Mouse (Mus musculus): Measurements from ENCODE around the gene Acd. TPM values are rescaled to one million over a fixed set of nuclear protein-coding genes. Genes with fewer than 3 reads are reported as not detected.

The Acd gene
- polyA plus RNA-seq, 1 experiment from 2014 or later, result 41.7 TPM

GRCm38 (mm10) chr8:105707498-105708403, 6.8 kb upstream of the Acd start, which contains the start of the genes 4933405L10Rik and Enkd1:
Gene 4933405L10Rik, plus strand, starts transcription at chr8:105707655.
Gene Enkd1, minus strand, starts transcription at chr8:105708210.
- no peaks in the 10 kb centered on the region for H3K27me3 ChIP-seq (ENCODE audit: control insufficient read depth, insufficient read depth, low read length)
- no peak within 1 kb of the TSS for H3K27ac ChIP-seq (replicated peaks in 1 of 2; ENCODE audit: control insufficient read depth in 1 of 2, insufficient read depth in 1 of 2, low read depth in 2 of 2, low read length in 2 of 2)
- peak within 1 kb of the TSS; percentile 68 to 71 for H3K4me3 ChIP-seq (ENCODE audit: control insufficient read depth in 1 of 2, insufficient read depth in 1 of 2, low read depth in 1 of 2, low read length in 2 of 2)
- no peaks in the 10 kb centered on the region for H3K9me3 ChIP-seq (ENCODE audit: control insufficient read depth, low read length)
- peak within 1 kb of the TSS; percentile 87 for H3K4me2 ChIP-seq (ENCODE audit: low read length)
- H3K4me1 ChIP-seq (ENCODE audit: control insufficient read depth in 2 of 2, insufficient read depth in 2 of 2, low read length in 2 of 2), result peaks cover 2 to 8% of the 10 kb centered on the region in 2 experiments; a peak in 1 of 4 replicates
- peak within 1 kb of the TSS; percentile 75 for H3K9ac ChIP-seq (ENCODE audit: low read length)
- ATAC-seq (ENCODE audit: insufficient number of reproducible peaks, insufficient read depth, low FRiP score, low read depth), result peak; percentile 51
- WGBS, result 1% methylated on average over 55 of the region's 55 CpGs
- H3K36me3 ChIP-seq (ENCODE audit: control insufficient read depth, insufficient read depth, low read length), result peaks cover 14% of the 10 kb centered on the region

GRCm38 (mm10) chr8:105706426-105706825, 5.5 kb upstream of the Acd start:
- no peak overlapping the region for H3K4me3 ChIP-seq (ENCODE audit: control insufficient read depth in 1 of 2, insufficient read depth in 1 of 2, low read depth in 1 of 2, low read length in 2 of 2)
- peaks cover 16% of the 10 kb centered on the region for H3K36me3 ChIP-seq (ENCODE audit: control insufficient read depth, insufficient read depth, low read length)

GRCm38 (mm10) chr8:105704955-105705354, 4.1 kb upstream of the Acd start:
- no peak for ATAC-seq (ENCODE audit: insufficient number of reproducible peaks, insufficient read depth, low FRiP score, low read depth)
- 92% methylated on average over 6 of the region's 6 CpGs for WGBS

More at GRCm38 (mm10) chr8:105706426-105706825, 5.5 kb upstream of the Acd start:
- no peaks in the 10 kb centered on the region for H3K9me3 ChIP-seq (ENCODE audit: control insufficient read depth, low read length)
- peaks cover 6 to 17% of the 10 kb centered on the region in 2 experiments; a peak in 3 of 4 replicates for H3K4me1 ChIP-seq (ENCODE audit: control insufficient read depth in 2 of 2, insufficient read depth in 2 of 2, low read length in 2 of 2)
- WGBS, result 87% methylated on average over 12 of the region's 12 CpGs
- ATAC-seq (ENCODE audit: insufficient number of reproducible peaks, insufficient read depth, low FRiP score, low read depth), result no peak
- no peak overlapping the region for H3K4me2 ChIP-seq (ENCODE audit: low read length)
- H3K27me3 ChIP-seq (ENCODE audit: control insufficient read depth, insufficient read depth, low read length), result no peaks in the 10 kb centered on the region
- H3K27ac ChIP-seq (replicated peaks in 1 of 2; ENCODE audit: control insufficient read depth in 1 of 2, insufficient read depth in 1 of 2, low read depth in 2 of 2, low read length in 2 of 2), result no peak overlapping the region
- H3K9ac ChIP-seq (ENCODE audit: low read length), result no peak overlapping the region

GRCm38 (mm10) chr8:105704146-105704812, 3.4 kb upstream of the Acd start:
- Histone ChIP-seq H3K4me3 (ENCODE audit: control insufficient read depth in 1 of 2, insufficient read depth in 1 of 2, low read depth in 1 of 2, low read length in 2 of 2) (no peak overlapping the region), H3K36me3 (ENCODE audit: control insufficient read depth, insufficient read depth, low read length) (peaks cover 21% of the 10 kb centered on the region), H3K9ac (ENCODE audit: low read length) (no peak overlapping the region), H3K27ac (replicated peaks in 1 of 2; ENCODE audit: control insufficient read depth in 1 of 2, insufficient read depth in 1 of 2, low read depth in 2 of 2, low read length in 2 of 2) (no peak overlapping the region), H3K4me2 (ENCODE audit: low read length) (no peak overlapping the region), H3K27me3 (ENCODE audit: control insufficient read depth, insufficient read depth, low read length) (no peaks in the 10 kb centered on the region), H3K4me1 (ENCODE audit: control insufficient read depth in 2 of 2, insufficient read depth in 2 of 2, low read length in 2 of 2) (peaks cover 11 to 22% of the 10 kb centered on the region in 2 experiments; a peak in 3 of 4 replicates), H3K9me3 (ENCODE audit: control insufficient read depth, low read length) (no peaks in the 10 kb centered on the region)
- 93% methylated on average over 34 of the region's 34 CpGs for WGBS
- ATAC-seq (ENCODE audit: insufficient number of reproducible peaks, insufficient read depth, low FRiP score, low read depth), result no peak

More at GRCm38 (mm10) chr8:105704955-105705354, 4.1 kb upstream of the Acd start:
- H3K36me3 ChIP-seq (ENCODE audit: control insufficient read depth, insufficient read depth, low read length), result peaks cover 16% of the 10 kb centered on the region
- peaks cover 11 to 22% of the 10 kb centered on the region in 2 experiments; a peak in 3 of 4 replicates for H3K4me1 ChIP-seq (ENCODE audit: control insufficient read depth in 2 of 2, insufficient read depth in 2 of 2, low read length in 2 of 2)
- no peak overlapping the region for H3K4me3 ChIP-seq (ENCODE audit: control insufficient read depth in 1 of 2, insufficient read depth in 1 of 2, low read depth in 1 of 2, low read length in 2 of 2)
- H3K4me2 ChIP-seq (ENCODE audit: low read length), result no peak overlapping the region
- no peaks in the 10 kb centered on the region for H3K27me3 ChIP-seq (ENCODE audit: control insufficient read depth, insufficient read depth, low read length)
- no peak overlapping the region for H3K27ac ChIP-seq (replicated peaks in 1 of 2; ENCODE audit: control insufficient read depth in 1 of 2, insufficient read depth in 1 of 2, low read depth in 2 of 2, low read length in 2 of 2)
- no peaks in the 10 kb centered on the region for H3K9me3 ChIP-seq (ENCODE audit: control insufficient read depth, low read length)
- no peak overlapping the region for H3K9ac ChIP-seq (ENCODE audit: low read length)

- Histone ChIP-seq H3K27me3 (ENCODE audit: control insufficient read depth, insufficient read depth, low read length) (no peaks in the 10 kb centered on the region), H3K4me1 (ENCODE audit: control insufficient read depth in 2 of 2, insufficient read depth in 2 of 2, low read length in 2 of 2) (peaks cover 9 to 22% of the 10 kb centered on the region in 2 experiments; a peak in 3 of 4 replicates), H3K9ac (ENCODE audit: low read length) (no peak overlapping the region), H3K27ac (replicated peaks in 1 of 2; ENCODE audit: control insufficient read depth in 1 of 2, insufficient read depth in 1 of 2, low read depth in 2 of 2, low read length in 2 of 2) (no peak overlapping the region), H3K36me3 (ENCODE audit: control insufficient read depth, insufficient read depth, low read length) (peaks cover 33% of the 10 kb centered on the region), H3K9me3 (ENCODE audit: control insufficient read depth, low read length) (no peaks in the 10 kb centered on the region), H3K4me2 (ENCODE audit: low read length) (no peak overlapping the region), H3K4me3 (ENCODE audit: control insufficient read depth in 1 of 2, insufficient read depth in 1 of 2, low read depth in 1 of 2, low read length in 2 of 2) (no peak overlapping the region)
- 92% methylated on average over 24 of the region's 24 CpGs for WGBS
- no peak for ATAC-seq (ENCODE audit: insufficient number of reproducible peaks, insufficient read depth, low FRiP score, low read depth)
Measured at GRCm38 (mm10) chr8:105702731-105703415, 2.0 kb upstream of the Acd start.

- Histone ChIP-seq H3K27me3 (ENCODE audit: control insufficient read depth, insufficient read depth, low read length) (no peaks in the 10 kb centered on the region), H3K27ac (replicated peaks in 1 of 2; ENCODE audit: control insufficient read depth in 1 of 2, insufficient read depth in 1 of 2, low read depth in 2 of 2, low read length in 2 of 2) (peak overlapping the region in 1 of 2 experiments; percentile 92; a peak in 1 of 4 replicates), H3K9ac (ENCODE audit: low read length) (peak overlapping the region; percentile 73), H3K4me1 (ENCODE audit: control insufficient read depth in 2 of 2, insufficient read depth in 2 of 2, low read length in 2 of 2) (peaks cover 9 to 16% of the 10 kb centered on the region in 2 experiments; a peak in 3 of 4 replicates), H3K9me3 (ENCODE audit: control insufficient read depth, low read length) (no peaks in the 10 kb centered on the region), H3K4me2 (ENCODE audit: low read length) (peak overlapping the region; percentile 89), H3K36me3 (ENCODE audit: control insufficient read depth, insufficient read depth, low read length) (peaks cover 42% of the 10 kb centered on the region), H3K4me3 (ENCODE audit: control insufficient read depth in 1 of 2, insufficient read depth in 1 of 2, low read depth in 1 of 2, low read length in 2 of 2) (peak overlapping the region; percentile 51 to 76)
- no peak for ATAC-seq (ENCODE audit: insufficient number of reproducible peaks, insufficient read depth, low FRiP score, low read depth)
- 37% methylated on average over 18 of the region's 18 CpGs for WGBS
Measured at GRCm38 (mm10) chr8:105702001-105702401, 1.1 kb upstream of the Acd start.

- peaks cover 9 to 14% of the 10 kb centered on the region in 2 experiments; a peak in 3 of 4 replicates for H3K4me1 ChIP-seq (ENCODE audit: control insufficient read depth in 2 of 2, insufficient read depth in 2 of 2, low read length in 2 of 2)
- WGBS, result 0% methylated on average over 21 of the region's 21 CpGs
- ATAC-seq (ENCODE audit: insufficient number of reproducible peaks, insufficient read depth, low FRiP score, low read depth), result peak; percentile 24
- H3K27me3 ChIP-seq (ENCODE audit: control insufficient read depth, insufficient read depth, low read length), result no peaks in the 10 kb centered on the region
- peak overlapping the region; percentile 73 for H3K9ac ChIP-seq (ENCODE audit: low read length)
- H3K4me2 ChIP-seq (ENCODE audit: low read length), result peak overlapping the region; percentile 89
- peaks cover 46% of the 10 kb centered on the region for H3K36me3 ChIP-seq (ENCODE audit: control insufficient read depth, insufficient read depth, low read length)
- peak overlapping the region; percentile 51 to 76 for H3K4me3 ChIP-seq (ENCODE audit: control insufficient read depth in 1 of 2, insufficient read depth in 1 of 2, low read depth in 1 of 2, low read length in 2 of 2)
- H3K27ac ChIP-seq (replicated peaks in 1 of 2; ENCODE audit: control insufficient read depth in 1 of 2, insufficient read depth in 1 of 2, low read depth in 2 of 2, low read length in 2 of 2), result peak overlapping the region; percentile 18 to 92; a peak in 3 of 4 replicates
- H3K9me3 ChIP-seq (ENCODE audit: control insufficient read depth, low read length), result no peaks in the 10 kb centered on the region
Measured at GRCm38 (mm10) chr8:105700566-105700965, 336 bp downstream of the Acd start.

Data from heart, embryonic 14.5 days (tissue).